Mouse (Mus musculus) midbrain, embryonic 16.5 days (tissue): ENCODE measurements around the gene Cyp2c65. TPM values are rescaled to one million over a fixed set of nuclear protein-coding genes. Genes with fewer than 3 reads are reported as not detected.
"Not testable (repeated sequence)": the region's sequence is repeated elsewhere in the genome, so short reads cannot be mapped to it uniquely, and the experiment has no call there.

Source experiments
- ATAC-seq: fragments of 200-750 bp; cut with Nextera tagmentation; 2 replicates; pipeline ENCODE4 v1.8.0; 2017; ENCODE audit warnings: moderate TSS enrichment
- H3K27ac ChIP-seq: fragments of 300-500 bp; sonication (generic); 2 replicates; pipeline ENCODE4 v1.5.1; 2014; ENCODE audit warnings: mild to moderate bottlenecking, low read length, mixed read lengths
- H3K27me3 ChIP-seq: fragments of 300-500 bp; sonication (generic); 2 replicates; pipeline ENCODE4 v1.6.1; 2014; ENCODE audit warnings: low read depth, low read length, mixed read lengths; ENCODE audit not compliant: control insufficient read depth, insufficient read depth
- H3K36me3 ChIP-seq: fragments of 300-500 bp; sonication (generic); 2 replicates; pipeline ENCODE4 v1.6.1; 2014; ENCODE audit warnings: mild to moderate bottlenecking, low read length, moderate library complexity, mixed read lengths; ENCODE audit not compliant: control insufficient read depth, insufficient read depth
- H3K4me1 ChIP-seq: fragments of 300-500 bp; sonication (generic); 2 replicates; pipeline ENCODE4 v1.6.1; 2014; ENCODE audit warnings: mild to moderate bottlenecking, low read length, mixed read lengths; ENCODE audit not compliant: control insufficient read depth, insufficient read depth
- H3K4me2 ChIP-seq: fragments of 300-500 bp; sonication (generic); 2 replicates; pipeline ENCODE4 v1.6.1; 2014; ENCODE audit warnings: mild to moderate bottlenecking, low read length, mixed read lengths
- H3K4me3 ChIP-seq: fragments of 300-500 bp; sonication (generic); 2 replicates; pipeline ENCODE4 v1.5.1; 2014; ENCODE audit warnings: low read depth, mild to moderate bottlenecking, low read length, moderate library complexity, mixed read lengths
- H3K9ac ChIP-seq: fragments of 300-500 bp; sonication (generic); 2 replicates; pipeline ENCODE4 v1.6.1; 2014; ENCODE audit warnings: low read depth, low read length, mixed read lengths
- H3K9me3 ChIP-seq: fragments of 300-500 bp; sonication (generic); replicated peaks from 2 replicates; pipeline ENCODE4 v1.6.1; 2014; ENCODE audit warnings: mild to moderate bottlenecking, low read length, mixed read lengths; ENCODE audit not compliant: control insufficient read depth, poor library complexity, severe bottlenecking
- WGBS: fragments of 180-500 bp; shearing (Covaris S2); extraction: QIAGEN DNeasy Blood & Tissue Kit; methylation state at CpG from one replicate; pipeline ENCODE4 v1.1.7; 2014; 5-methylcytosine and 5-hydroxymethylcytosine counted together
- polyA plus RNA-seq: library from polyadenylated mRNA; unstranded; fragments of >200 nt; fragmentation: Nextera tagmentation; extraction: Ambion mirVana; gene quantifications from 2 replicates; pipeline ENCODE4 v1.2.1, GENCODE M21; 2015

The Cyp2c65 gene
- 0.09 TPM in 1 of 2 replicates, not detected in the other for polyA plus RNA-seq

- Histone ChIP-seq H3K36me3 (no peaks in the 10 kb centered on the region), H3K4me1 (no peaks in the 10 kb centered on the region), H3K27ac (no peak within 1 kb of the TSS), H3K9me3 (0 out of 2 replicates have a peak, but pooled peaks cover 3% of the 10 kb centered on the region), H3K27me3 (no peaks in the 10 kb centered on the region), H3K9ac (no peak within 1 kb of the TSS), H3K4me2 (no peak within 1 kb of the TSS), H3K4me3 (no peak within 1 kb of the TSS)
- no peak for ATAC-seq
- 72% methylated on average over 2 of the region's 2 CpGs for WGBS
Observed at GRCm38 (mm10) chr19:39060719-39061118, at the start of gene Cyp2c65. TSS of gene Cyp2c65 (plus strand) at chr19:39061015.

GRCm38 (mm10) chr19:39057928-39058327, 2.9 kb upstream of the Cyp2c65 start:
- Histone ChIP-seq H3K27ac (no peak overlapping the region), H3K4me2 (no peak overlapping the region), H3K4me1 (no peaks in the 10 kb centered on the region), H3K9me3 (no peaks in the 10 kb centered on the region), H3K9ac (no peak overlapping the region), H3K4me3 (no peak overlapping the region), H3K27me3 (no peaks in the 10 kb centered on the region), H3K36me3 (no peaks in the 10 kb centered on the region)
- ATAC-seq = no peak
- 84% methylated on average over 1 of the region's 1 CpGs for WGBS

- not testable (repeated sequence) for ATAC-seq, H3K4me2 ChIP-seq, H3K9ac ChIP-seq, H3K27ac ChIP-seq, H3K27me3 ChIP-seq, H3K4me1 ChIP-seq, H3K9me3 ChIP-seq, H3K36me3 ChIP-seq, H3K4me3 ChIP-seq
- WGBS = 71% methylated on average over 2 of the region's 2 CpGs
Observed at GRCm38 (mm10) chr19:39098779-39099178, 38.0 kb downstream of the Cyp2c65 start.

GRCm38 (mm10) chr19:39113644-39114043, 52.8 kb downstream of the Cyp2c65 start, which contains the start of gene Cyp2c66:
TSS of gene Cyp2c66 (plus strand) at chr19:39113898.
- Histone ChIP-seq H3K9me3 (no peaks in the 10 kb centered on the region), H3K4me3 (no peak within 1 kb of the TSS), H3K4me2 (no peak within 1 kb of the TSS), H3K36me3 (no peaks in the 10 kb centered on the region), H3K27ac (no peak within 1 kb of the TSS), H3K27me3 (no peaks in the 10 kb centered on the region), H3K9ac (no peak within 1 kb of the TSS), H3K4me1 (no peaks in the 10 kb centered on the region)
- no peak for ATAC-seq
- 89% methylated on average over 1 of the region's 1 CpGs for whole genome bisulfite sequencing

Other genes starting within 250 kb of the Cyp2c65 start
- gene Noc3l, start 241.8 kb upstream of the Cyp2c65 start, polyA plus RNA-seq = 4.7 and 5.4 TPM in 2 replicates
- 5.4 TPM in 2 replicates for gene Tbc1d12, start 224.4 kb upstream of the Cyp2c65 start, polyA plus RNA-seq
- 7.3 and 10.1 TPM in 2 replicates for gene Hells, start 130.1 kb upstream of the Cyp2c65 start, polyA plus RNA-seq
- gene Cyp2c55, start 54.0 kb upstream of the Cyp2c65 start, polyA plus RNA-seq = 0.11 TPM in 1 of 2 replicates, not detected in the other
- not detected in 2 replicates for gene Cyp2c66, start 52.9 kb downstream of the Cyp2c65 start, polyA plus RNA-seq
- not detected in 2 replicates for gene Cyp2c29, start 208.4 kb downstream of the Cyp2c65 start, polyA plus RNA-seq